Mouse (Mus musculus): Measurements from ENCODE around the gene Isoc2b.
"Not testable (repeated sequence)": the region's sequence is repeated elsewhere in the genome, so short reads cannot be mapped to it uniquely, and the experiment has no call there.

DNA sequence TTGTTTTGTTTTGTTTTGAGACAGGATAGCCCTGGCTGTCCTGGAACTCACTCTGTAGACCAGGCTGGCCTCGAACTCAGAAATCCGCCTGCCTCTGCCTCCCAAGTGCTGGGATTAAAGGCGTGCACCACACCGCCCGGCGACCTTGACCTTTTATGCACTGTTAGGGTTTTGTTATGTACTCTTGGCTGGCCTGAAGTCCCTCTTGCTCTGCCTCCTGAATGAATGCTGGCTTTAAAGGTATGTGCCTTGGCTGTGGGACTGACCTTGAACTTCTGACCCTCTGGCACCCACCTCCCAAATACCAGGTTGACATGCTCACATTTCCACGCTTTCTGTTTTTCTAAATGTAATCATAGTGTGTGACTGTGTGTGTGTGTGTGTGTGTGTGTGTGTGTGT is 49.1 kb downstream of the Isoc2b start:
- not testable (repeated sequence) for TF ChIP-seq CTCF, EP300 (IDR thresholded peaks at IDR 0.05; ENCODE audit: low read depth)
